Mouse (Mus musculus) naive thymus-derived CD4-positive, alpha-beta T cell, adult 2 months (primary cell): ENCODE results near the gene Zdhhc5.
A peak's percentile ranks its signal among the peaks of the same experiment; 100 is the strongest.

Source experiments
- DNase-seq: peaks from one replicate; pipeline ENCODE4 v3.0.0-alpha.2; 2011; ENCODE audit warnings: low read depth

The Zdhhc5 gene

DNA sequence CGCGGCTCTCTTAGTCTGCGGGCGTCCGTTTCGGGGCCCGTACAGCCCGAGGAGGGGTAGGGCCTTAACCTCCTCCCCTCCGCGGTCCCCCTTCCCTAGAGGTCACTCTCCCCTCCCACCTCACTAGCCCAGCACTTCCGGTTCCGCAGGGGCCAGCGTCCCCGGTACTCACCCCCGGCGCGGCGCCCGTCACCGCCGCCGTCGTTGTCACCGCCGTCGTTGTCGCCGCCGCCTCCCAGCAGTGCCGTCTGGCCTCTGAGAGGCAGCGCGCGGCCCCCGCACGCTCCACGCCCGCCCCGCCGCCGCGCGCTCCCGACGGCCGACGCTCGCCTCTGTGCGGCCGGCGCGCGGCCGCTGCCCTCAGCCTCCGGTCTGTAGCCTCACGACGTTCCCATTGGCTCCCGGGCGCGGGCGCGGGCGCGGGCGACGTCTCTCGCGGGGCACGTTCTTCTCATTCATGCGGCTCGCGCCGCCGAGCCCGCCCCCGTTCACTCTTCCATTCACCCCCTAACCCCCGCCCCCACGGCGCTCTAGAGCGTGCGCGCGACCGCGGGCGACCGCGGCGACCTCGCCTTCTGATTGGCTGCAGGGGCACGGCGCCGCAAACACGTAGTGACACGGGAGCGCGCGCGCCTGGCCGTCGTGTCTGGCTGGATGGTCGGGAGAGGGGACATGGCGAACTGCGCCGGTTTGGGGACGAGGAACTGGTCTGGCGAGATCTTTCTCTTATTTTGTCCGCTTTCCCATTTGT lies at the start of gene Zdhhc5:
Gene Zdhhc5, minus strand, starts transcription at position 370 of the 751 bp plus-strand sequence.
- DNase-seq: peak; percentile 99

DNA sequence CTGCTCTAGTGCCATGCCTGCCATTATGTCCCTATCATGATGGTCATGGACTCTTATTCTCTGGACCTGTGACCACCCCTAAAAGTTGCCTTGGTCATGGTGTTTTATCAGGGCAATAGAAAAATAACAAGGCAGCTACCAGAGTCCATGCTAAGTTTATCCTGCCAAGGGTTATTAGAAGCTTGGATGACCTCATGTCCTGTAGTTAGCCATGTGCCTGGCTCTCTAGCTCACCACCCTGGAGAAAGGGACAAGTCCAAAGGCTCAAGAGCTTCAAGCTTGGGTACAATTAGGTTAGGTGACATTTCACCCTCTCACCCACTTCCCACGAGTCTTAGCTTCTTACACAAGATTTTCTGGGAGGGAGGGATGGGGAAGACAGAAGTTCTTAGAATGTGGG lies 47.8 kb upstream of the Zdhhc5 start:
- no peak for DNase-seq

DNA sequence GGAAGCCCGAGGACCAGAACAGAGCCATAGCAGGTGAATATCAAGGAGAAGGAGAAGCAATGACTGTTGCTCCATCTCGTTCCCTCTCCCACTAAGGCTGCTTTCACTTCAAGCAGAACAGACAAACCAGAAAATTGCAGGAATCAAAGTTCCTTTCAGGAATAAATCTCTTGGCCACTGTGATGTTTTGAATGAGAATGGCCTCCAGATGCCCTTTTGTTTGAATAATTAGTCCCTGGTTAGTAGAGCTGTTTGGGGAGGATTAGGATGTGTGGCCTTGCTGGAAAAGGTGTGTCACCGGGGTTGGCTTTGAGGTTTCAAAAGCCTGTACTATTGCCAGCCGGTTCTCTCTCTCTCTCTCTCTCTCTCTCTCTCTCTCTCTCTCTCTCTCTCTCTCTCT lies 47.3 kb upstream of the Zdhhc5 start:
- no peak for DNase-seq

DNA sequence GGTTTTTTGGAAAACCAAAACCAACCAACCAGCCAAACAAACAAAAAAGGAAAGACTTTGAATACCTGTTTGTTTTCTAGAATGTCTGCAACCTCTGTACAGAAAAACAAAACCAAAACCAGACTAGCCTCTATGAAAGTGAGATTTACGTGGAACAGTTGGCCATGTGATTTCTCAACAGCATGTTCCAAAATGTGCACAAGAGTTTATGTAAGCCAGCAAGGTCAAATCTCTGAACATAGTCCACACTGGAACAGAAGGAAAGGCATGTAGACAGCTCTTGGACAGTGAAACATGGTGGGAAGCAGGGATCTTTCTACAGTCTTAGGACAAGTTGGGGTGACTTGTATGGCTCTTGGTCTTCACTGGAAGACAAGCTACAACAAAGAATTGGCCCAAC lies 46.9 kb upstream of the Zdhhc5 start:
- no peak for DNase-seq

DNA sequence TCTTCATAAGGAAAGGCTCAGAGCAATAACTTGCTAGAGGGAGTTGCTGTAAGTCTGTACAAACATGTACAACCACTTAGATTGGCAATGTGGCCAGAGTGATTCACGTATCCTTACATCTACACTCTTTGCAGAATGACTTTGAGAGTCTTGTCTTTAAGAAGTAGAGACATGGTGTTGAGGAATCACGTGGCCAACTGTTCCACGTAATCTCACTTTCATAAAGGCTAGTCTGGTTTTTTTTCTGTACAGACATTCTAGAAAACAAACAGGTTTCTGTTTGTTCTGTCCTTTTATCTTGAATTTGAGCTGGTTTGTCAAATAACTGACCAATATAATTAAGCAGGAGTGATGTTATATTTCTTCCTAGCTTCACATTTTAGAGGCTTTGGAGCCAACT lies 46.3 kb upstream of the Zdhhc5 start:
- no peak for DNase-seq

DNA sequence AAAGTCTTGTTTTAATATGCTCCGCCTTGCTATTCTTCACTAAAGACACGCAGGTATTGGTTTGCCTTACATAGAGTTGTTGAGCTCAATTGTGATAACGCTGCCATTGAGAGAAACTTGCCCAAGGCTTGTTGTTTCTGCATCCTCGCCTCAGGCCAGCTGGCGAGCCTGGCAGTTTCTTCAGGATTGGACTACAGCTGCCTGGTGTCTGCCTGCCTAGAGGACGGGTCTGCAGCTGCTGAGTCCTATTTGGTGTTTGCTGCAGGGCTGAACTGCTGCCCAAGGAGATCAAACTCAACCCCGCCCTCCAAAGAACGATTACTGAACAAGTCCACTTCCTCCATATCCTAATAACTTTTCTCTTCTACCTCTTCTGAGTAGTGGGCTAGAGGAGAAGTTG lies 45.8 kb upstream of the Zdhhc5 start:
- no peak for DNase-seq

DNA sequence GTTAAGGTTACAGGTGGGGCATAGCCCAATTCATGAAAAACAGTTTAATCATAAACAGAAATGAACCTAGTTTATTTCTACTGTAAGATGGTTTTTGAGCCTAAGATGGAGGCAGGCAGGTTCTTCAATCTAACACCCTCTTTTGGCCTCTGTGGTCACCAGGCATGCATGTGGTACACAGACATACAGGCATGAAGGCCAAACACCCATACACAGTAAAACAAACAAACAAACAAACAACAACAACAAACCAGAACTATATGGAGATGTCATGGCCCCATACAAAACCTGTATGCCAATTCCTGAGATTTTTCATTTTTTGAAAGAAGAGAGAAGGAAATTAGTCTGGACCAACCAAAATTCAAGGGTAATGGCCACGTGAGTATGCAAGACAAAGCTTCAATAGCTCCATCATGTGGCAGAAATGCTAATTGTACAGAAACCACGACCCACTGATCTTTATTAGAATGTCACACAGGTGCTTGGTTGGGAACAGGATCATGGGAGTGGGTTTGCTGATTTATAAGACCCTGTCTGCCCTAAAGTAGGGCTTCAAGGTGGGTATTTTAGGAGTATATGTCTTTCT lies 43.7 kb upstream of the Zdhhc5 start:
- DNase-seq: no peak

DNA sequence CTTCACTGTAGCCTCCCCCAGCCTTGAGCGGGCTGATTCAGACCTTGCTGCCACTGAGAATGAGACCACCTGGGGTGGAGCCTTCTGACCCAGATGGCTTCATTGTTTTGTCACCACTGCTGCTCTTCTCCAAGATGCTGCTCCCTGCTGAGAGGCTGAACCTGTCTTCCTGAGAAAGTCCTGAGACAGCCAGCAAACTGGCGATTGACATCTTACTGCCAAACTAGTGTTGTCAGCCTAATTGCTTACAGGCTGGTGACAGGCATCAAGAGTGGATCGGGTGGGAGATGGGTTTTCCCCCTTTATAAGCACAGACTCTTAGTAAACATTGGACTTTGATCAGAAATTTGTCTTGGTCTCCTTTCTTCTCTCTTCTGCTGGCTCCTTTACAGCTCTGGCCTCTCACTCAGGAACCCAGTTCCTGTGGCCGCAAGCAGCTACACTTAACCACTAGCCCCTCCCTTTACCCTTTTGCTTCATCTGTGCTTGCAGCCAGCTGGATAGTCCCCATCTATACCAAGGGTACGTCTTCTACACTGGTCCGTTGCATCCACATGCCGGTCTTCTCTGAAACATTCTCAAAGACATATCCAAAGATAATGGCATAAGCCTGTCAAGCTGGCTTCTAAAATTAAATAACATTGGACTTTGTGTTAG lies 42.2 kb upstream of the Zdhhc5 start:
- no peak for DNase-seq

DNA sequence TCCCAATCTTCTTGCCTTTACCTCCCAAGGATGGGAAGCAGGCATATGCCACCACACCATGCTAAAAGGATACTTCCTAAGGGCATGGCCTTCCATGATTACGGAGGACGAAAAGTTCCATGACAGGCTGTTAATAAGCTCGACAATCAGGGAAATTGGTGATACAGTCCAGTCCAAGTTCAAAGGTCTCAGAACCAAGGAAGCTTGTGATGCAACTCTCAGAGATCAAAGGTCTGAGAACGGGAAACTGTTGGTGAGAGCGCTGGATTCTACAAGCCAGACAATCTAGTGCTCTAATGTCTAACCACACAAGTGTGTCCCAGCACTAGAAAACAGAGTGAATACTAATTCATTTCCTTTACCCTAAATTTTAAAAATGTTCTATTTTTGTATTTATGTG lies 41.3 kb upstream of the Zdhhc5 start:
- no peak for DNase-seq

DNA sequence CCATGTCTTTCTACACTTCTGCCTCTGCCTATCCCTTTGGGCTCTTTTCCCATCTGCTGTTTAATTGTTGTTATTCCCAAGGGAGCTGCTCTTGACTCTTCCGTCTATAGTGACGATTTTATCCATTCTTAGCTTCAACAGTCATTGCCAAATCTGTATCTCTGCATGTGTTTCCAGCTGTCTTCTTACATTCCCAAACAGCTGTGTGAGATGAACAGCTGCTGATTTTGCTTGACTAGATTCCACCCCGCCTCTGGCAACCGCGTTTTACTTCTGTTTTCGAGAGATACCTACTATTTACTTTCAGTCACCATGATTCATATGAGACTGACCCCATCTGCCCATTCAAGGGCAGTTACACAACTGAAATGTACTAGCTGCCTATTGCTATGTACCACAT lies 35.1 kb upstream of the Zdhhc5 start:
- DNase-seq: no peak

DNA sequence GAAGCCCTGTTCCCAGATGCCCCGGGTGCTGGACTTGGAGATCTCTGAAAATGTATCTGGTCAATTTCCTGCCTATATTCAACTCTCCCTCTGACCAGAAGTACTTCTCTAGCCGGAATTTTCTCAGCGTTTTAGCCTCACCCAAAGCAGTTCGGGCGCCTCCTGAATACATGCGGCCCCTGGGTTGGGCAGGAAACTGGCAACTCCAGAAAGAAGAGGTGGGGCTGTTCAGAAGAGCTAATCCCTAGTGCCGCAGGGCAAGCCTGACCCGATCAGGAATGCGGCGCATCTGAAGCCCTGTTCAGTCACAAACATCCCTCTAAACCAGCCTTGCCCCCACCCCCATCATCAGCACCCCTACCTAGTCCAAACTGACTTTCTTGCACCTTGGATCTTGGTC lies 29.1 kb upstream of the Zdhhc5 start:
- DNase-seq: no peak

DNA sequence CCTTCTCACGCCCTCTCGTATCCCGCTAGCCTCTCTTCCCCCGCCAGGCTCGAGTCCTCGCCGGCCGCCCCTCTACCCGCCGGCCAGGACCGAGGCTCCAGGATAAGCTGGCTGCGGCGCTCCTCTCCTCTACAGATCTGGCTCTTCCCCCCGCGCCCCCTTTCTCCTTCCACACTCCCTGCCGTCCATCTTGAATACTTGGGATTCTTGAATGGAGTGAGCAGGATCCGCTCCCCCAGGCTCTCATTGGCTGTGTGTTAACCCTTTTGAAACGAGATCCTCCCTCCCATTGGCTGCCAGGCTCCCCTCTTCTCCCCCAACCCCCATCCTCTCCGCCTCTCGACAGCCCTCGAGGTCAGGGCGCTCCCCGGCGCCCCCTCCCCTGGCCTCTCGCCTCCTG lies 28.6 kb upstream of the Zdhhc5 start, which contains the start of gene Gm19426:
Gene Gm19426, minus strand, starts transcription at position 95 of the 400 bp plus-strand sequence.
- no peak for DNase-seq

DNA sequence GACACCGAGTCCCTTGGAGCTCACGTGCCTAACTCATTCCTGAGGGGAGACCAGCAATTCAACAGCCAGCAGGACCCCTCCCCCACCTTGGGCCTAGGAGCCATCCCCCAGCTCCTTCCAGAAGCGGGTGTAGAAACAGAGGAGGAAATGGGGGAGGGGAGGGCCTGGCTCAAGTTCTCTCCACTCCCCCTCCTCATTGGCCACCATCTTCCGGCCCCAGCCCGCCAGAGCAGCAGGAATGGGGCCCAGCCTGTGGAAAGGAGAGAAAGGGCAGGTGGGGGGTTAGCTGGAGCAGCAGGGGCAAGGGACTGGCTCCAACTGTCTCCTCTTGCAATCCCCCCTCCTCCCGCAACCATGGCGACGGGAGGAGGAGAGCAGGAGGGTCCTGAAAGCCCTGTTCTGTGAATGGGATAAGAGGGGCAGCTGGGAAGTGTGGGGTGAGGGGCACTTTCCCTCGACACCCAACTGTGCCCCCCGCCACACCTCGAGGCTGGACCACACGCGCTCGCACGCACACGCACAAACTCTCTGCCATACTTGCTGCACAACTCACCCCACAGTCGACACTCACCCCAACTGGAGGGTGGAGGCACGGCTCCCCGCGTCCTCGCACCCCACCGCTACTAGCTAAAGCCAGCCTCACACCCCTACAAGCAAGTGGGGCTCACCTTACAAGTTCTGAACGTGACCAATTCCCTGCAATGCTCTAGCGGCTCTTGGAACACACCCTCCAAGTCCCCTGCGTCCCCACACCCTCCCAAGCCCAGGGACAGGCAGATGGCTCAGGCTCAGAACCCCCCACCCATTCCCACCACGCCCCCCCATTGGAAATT lies 27.7 kb upstream of the Zdhhc5 start:
- no peak for DNase-seq

DNA sequence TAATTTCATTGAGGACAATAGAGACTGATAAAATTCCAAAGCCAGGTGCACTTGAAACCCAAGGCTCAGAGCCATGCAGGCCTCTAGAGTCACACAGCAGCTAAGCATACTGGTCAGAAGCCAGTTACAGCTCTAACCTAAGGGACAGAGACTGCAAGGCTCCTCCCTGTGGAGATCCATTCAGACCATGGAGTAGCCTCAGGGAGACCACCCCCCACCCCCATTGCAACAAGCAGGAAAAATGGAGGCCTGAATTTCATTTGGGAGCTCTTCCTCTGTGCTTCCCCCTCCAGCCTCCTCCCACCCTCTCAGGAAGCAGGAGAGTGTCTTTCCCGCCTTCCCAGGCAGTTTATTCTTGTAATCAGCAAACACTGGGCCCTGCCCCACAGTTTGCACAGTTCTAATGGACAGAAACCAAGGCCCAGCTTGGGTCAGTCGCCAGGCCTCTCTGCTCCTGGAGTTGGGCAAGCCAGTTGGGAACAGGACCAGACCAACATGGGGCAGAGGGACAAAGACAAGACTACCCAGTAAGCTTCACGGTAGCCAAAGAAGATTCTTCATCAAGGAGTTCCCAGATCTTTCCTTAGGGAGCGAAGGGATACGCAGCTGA lies 27.0 kb upstream of the Zdhhc5 start:
- DNase-seq: no peak

DNA sequence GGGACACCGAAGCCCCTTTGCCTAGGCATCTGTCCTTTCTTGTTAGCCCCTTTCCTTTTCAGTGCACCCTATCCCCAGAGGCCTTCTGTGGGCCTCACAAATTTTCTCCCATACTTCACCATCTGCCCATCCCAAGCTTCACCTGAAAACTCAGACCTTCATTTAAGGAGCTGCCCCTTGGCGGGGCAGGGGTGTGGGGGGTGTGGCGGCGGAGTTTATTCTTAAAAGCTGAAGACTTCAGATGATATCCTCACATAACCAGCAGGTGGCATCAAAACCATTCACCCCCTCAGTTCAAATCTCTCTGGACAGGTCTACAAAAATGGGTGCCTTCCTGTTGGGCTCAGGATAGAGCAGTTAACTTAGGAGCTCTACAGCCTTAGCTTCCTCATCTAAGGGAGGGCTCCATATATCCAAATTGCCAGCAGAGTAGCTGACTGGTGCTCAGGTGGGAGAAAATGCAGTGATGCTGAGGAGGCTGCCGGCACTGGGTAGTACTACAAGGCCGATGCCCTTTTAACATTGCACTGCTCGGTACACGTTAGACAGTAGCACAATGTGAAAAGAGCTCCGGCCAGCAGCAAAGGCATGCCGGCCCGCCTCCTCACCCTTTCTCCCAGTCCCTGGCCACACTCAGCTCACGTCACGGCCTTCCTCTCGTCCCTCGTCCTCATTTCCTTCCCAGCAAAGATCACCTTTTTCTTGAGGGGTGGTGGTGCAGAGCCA lies 25.8 kb upstream of the Zdhhc5 start:
- DNase-seq: no peak

DNA sequence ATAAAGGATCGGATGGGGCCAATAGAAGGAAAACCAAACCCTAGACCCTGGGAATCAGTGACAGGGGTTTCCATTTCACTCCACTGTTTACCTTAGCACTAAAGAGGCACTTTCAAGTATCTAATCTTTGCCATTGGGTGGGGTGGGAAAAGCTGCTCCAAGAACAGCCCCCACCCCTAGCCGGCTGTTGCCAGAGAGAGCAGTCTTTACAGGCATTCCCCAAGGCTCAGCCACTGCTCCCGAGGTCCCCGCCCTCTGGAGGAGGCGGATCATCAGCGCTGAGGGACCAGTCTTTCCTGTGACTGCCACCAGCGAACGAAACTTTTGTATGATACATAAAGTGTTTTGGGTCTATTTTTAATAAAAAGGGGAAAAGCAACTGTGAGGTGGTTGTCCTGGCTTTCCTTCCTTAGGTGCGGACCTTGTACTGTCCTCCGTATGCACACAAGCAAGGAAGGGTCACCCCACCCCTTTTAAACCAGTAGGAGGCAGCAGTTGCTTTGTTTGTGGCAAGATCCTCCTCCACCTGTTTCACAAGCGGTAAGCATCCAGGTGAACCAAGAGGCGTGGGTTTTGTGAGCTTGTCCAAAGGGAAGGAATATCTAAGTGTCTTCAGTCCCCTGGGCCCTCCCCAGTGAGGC lies 23.4 kb upstream of the Zdhhc5 start:
- no peak for DNase-seq

DNA sequence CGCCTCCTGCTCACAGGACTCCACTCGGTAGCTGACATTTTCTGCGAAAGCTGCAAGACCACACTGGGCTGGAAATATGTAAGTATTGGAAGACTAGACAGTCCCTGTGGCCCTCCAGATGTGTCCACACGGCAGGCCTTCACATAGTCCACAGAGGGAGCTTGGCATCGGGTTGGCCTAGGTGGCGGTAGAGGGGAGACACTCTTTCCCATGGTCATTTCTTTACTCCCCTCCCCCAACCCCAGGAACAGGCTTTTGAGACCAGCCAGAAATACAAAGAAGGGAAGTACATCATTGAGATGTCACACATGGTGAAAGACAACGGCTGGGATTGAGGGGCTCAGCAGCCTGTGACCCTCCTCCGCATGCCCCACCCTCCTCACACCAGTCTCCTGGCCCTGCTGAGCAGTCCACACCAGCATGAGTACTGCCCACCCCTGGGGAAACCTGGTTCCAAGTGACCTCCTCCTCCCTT lies 22.5 kb upstream of the Zdhhc5 start:
- DNase-seq: no peak

DNA sequence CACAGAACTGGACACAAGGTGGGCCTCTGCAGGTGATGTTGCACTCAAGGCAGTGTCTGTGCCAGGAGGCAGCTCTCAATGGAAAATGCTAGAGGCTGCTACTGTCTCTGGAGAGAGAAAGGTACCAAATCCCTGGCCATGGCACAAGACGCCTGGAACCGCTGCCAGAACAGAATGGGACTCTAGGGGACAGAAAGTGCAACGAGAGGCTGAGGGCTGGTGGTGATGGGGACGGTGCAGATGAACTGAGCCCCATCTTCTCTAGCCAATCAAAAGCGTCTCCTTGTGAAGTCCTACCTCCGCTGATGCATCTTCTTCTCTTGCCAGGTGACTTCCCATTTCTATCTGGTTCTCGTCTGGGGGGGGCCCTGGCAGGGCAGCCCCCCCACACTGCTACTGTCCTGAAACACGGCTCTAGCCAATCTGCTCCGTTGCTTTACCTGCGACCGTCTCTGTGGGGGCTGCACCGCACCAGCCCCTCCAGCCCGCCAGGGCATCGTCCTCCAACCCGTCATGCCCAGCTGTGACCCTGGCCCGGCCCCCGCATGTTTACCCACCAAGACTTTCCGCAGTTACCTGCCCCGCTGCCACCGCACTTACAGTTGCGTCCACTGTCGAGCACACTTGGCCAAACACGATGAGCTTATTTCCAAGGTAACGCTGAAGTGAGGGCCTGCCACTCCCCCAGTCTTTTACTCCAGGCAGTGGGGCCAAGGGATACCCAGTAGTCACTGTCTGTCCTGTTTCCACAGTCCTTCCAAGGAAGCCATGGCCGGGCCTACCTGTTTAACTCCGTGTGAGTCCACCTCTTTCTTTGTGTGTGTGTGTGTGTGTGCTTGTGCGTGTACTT lies 21.6 kb upstream of the Zdhhc5 start:
- DNase-seq: no peak

DNA sequence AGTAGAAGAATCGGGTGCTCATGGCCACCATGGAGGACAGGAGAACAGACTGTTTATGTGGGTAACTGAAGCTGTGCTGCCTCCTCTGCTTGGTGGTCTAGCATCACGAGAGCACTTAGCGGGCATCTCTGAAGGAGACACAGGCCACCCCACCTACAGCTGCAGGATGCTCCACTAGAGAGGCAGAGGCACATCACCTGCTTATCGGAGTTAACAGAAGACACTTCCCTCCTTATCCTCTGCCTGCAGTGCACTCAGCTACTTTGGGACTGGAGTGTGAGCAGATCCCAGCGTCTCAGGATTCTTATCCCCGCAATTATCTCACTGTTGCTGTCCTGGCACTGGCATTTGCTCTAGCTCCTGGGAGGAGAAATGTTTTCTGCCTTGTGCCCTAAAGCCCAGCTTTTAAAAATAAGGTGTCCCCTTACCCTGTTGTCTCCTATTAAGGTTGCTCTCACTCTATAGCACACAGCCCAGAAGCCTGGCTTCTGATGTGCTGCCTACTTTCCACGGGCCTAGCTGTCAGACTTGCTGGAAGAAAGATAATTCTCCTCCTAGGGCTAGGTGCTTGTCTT lies 20.5 kb upstream of the Zdhhc5 start:
- DNase-seq: no peak
